22 mouse cellular contexts compared by ENCODE assay signal in the genomic region with DNA sequence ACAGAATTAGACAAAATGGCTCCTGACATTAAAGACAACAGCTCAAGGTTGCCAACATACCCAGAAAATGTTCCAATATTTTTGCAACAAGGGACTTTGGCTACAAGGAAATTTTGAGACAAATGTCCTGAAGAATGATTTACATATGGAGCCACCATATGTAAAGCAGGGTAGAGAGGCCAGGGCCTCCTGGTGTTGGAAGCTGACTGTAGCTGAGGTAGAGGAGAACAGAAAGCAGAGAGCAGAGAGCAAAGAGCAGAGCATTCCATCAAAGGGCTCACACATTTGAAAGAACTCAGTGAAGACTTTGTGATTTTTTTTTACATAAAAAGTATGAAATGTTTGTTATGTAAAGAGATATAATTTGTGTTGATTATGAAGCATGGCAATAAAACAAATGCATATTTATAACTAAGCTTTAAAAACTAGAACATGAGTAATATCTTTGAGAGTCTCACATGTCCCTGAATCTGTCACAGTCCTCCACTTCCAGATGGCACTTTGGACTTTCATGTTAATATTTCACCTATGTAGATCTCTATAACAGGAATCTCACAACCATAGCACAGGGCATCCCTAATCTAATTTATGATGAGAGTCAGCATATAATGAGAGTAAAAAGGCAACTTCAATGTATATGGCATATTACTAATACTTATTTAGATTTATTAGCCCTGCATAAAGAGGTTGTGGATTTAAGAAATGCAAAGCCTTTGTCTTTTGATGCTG.
"Had no signal": no experiment of that assay in that cellular context is flagged by ENCODE, and none has a peak within 500 bp of the region (broad histone marks: within the 10 kb centered on the region; RNA-seq: fewer than 3 reads in every experiment).

No protein-coding gene starts in this region.

- H3K4me1 ChIP-seq: hindbrain, embryonic 15.5 days; limb, embryonic 12.5 days; limb, embryonic 15.5 days; lung, embryonic 15.5 days; megakaryocyte, embryonic 14.5 days; midbrain, embryonic 10.5 days; midbrain, embryonic 13.5 days; neural tube, embryonic 13.5 days had no signal

- H3K4me3 ChIP-seq: hindbrain, embryonic 15.5 days; limb, embryonic 12.5 days; limb, embryonic 15.5 days; lung, embryonic 15.5 days; megakaryocyte, embryonic 14.5 days; midbrain, embryonic 10.5 days; midbrain, embryonic 13.5 days; myocyte; neural tube, embryonic 13.5 days had no signal

- H3K9ac ChIP-seq: hindbrain, embryonic 15.5 days; limb, embryonic 12.5 days; limb, embryonic 15.5 days; liver, embryonic 14.5 days; lung, embryonic 15.5 days; midbrain, embryonic 13.5 days; neural tube, embryonic 13.5 days had no signal

- DNase-seq: kidney, postnatal 36 days; left cerebral cortex, postnatal 4 days; lung, adult 18-20 months; lung, postnatal 10 days; lung, postnatal 36 days; retina, postnatal 1 day; right cerebral cortex, postnatal 25 days; thymus, adult 2 months; thymus, postnatal 14 days; thymus, postnatal 4 days had no signal

- H3K9me3 ChIP-seq: hindbrain, embryonic 15.5 days; limb, embryonic 12.5 days; limb, embryonic 15.5 days; lung, embryonic 15.5 days; midbrain, embryonic 10.5 days; midbrain, embryonic 13.5 days; neural tube, embryonic 13.5 days had no signal

- H3K36me3 ChIP-seq: hindbrain, embryonic 15.5 days; limb, embryonic 12.5 days; limb, embryonic 15.5 days; lung, embryonic 15.5 days; midbrain, embryonic 10.5 days; midbrain, embryonic 13.5 days; neural tube, embryonic 13.5 days had no signal

- ATAC-seq: midbrain, embryonic 13.5 days; midbrain, embryonic 16.5 days had no signal

- H3K27me3 ChIP-seq: hindbrain, embryonic 15.5 days; limb, embryonic 12.5 days; limb, embryonic 15.5 days; lung, embryonic 15.5 days; midbrain, embryonic 13.5 days; neural tube, embryonic 13.5 days had no signal

- H3K27ac ChIP-seq: hindbrain, embryonic 15.5 days; limb, embryonic 12.5 days; limb, embryonic 15.5 days; liver, embryonic 14.5 days; lung, embryonic 15.5 days; midbrain, embryonic 10.5 days; midbrain, embryonic 13.5 days; neural tube, embryonic 13.5 days; stomach, postnatal 0 days had no signal

- H3K4me2 ChIP-seq: hindbrain, embryonic 15.5 days; limb, embryonic 12.5 days; limb, embryonic 15.5 days; lung, embryonic 15.5 days; midbrain, embryonic 13.5 days; neural tube, embryonic 13.5 days had no signal
